Mouse (Mus musculus) limb, embryonic 14.5 days (tissue): ENCODE results near the gene Cth. TPM values are rescaled to one million over a fixed set of nuclear protein-coding genes. Genes with fewer than 3 reads are reported as not detected.

Experiments used
- ATAC-seq: fragments of 200-750 bp; cut with Nextera tagmentation; 2 replicates; pipeline ENCODE4 v1.8.0; 2017; ENCODE audit warnings: low read depth, moderate number of reproducible peaks, moderate TSS enrichment; ENCODE audit not compliant: low FRiP score
- DNase-seq: peaks from one replicate; pipeline ENCODE4 v3.0.0-alpha.2; 2015; ENCODE audit warnings: low spot score
- H3K27ac ChIP-seq: fragments of 300-500 bp; sonication (generic); replicated peaks from 2 replicates; pipeline ENCODE4 v1.5.1; 2014; ENCODE audit warnings: low read depth, mild to moderate bottlenecking, low read length, moderate library complexity, mixed read lengths
- H3K27me3 ChIP-seq: fragments of 300-500 bp; sonication (generic); 2 replicates; pipeline ENCODE4 v1.6.1; 2014; ENCODE audit warnings: low read length, mixed read lengths; ENCODE audit not compliant: control insufficient read depth, insufficient read depth
- H3K36me3 ChIP-seq: fragments of 300-500 bp; sonication (generic); 2 replicates; pipeline ENCODE4 v1.6.1; 2014; ENCODE audit warnings: mild to moderate bottlenecking, low read length, moderate library complexity, mixed read lengths; ENCODE audit not compliant: control insufficient read depth, insufficient read depth
- H3K4me1 ChIP-seq: fragments of 300-500 bp; sonication (generic); 2 replicates; pipeline ENCODE4 v1.6.1; 2014; ENCODE audit warnings: antibody characterized with exemption, low read length, mixed read lengths; ENCODE audit not compliant: control insufficient read depth, insufficient read depth
- H3K4me2 ChIP-seq: fragments of 300-500 bp; sonication (generic); replicated peaks from 2 replicates; pipeline ENCODE4 v1.6.1; 2014; ENCODE audit warnings: low read depth, mild to moderate bottlenecking, low read length, moderate library complexity; ENCODE audit not compliant: severe bottlenecking
- H3K4me3 ChIP-seq: fragments of 300-500 bp; sonication (generic); replicated peaks from 2 replicates; pipeline ENCODE4 v1.5.1; 2014; ENCODE audit warnings: low read length
- H3K9ac ChIP-seq: fragments of 300-500 bp; sonication (generic); 2 replicates; pipeline ENCODE4 v1.6.1; 2014; ENCODE audit warnings: mild to moderate bottlenecking, low read depth, low read length, moderate library complexity; ENCODE audit not compliant: severe bottlenecking
- H3K9me3 ChIP-seq: fragments of 300-500 bp; sonication (generic); 2 replicates; pipeline ENCODE4 v1.6.1; 2016; ENCODE audit warnings: low read length; ENCODE audit not compliant: control insufficient read depth
- POLR2A ChIP-seq: fragments of 200-500 bp; IDR thresholded peaks from 2 replicates; pipeline ENCODE4 v1.8.0; 2012; ENCODE audit warnings: inconsistent platforms, mild to moderate bottlenecking, moderate library complexity, borderline replicate concordance; ENCODE audit not compliant: insufficient read depth, insufficient read length; ENCODE audit errors: extremely low read depth
- WGBS: fragments of 180-500 bp; shearing (Covaris S2); extraction: QIAGEN DNeasy Blood & Tissue Kit; methylation state at CpG from one replicate; pipeline ENCODE4 v1.1.7; 2014; 5-methylcytosine and 5-hydroxymethylcytosine counted together
- polyA plus RNA-seq, 2 experiments: library from polyadenylated mRNA; depleted of rRNA in 1 of 2; stranded (reverse) in 1 of 2; unstranded in 1 of 2; fragments of >200 nt; fragmentation: Nextera tagmentation in 1 of 2; extraction: Ambion mirVana in 1 of 2; gene quantifications; 2 replicates each; pipeline versions ENCODE4 v1.2.1 to v1.2.3; 2012 to 2014

The Cth gene
- polyA plus RNA-seq, 2 experiments: 9.9 to 11.5 TPM

- DNase-seq: no peak
- Histone ChIP-seq H3K9ac (no peak overlapping the region), H3K27me3 (no peaks in the 10 kb centered on the region), H3K36me3 (no peaks in the 10 kb centered on the region), H3K9me3 (no peaks in the 10 kb centered on the region), H3K4me3 (no peak overlapping the region), H3K4me1 (no peaks in the 10 kb centered on the region), H3K27ac (no peak overlapping the region), H3K4me2 (no peak overlapping the region)
- WGBS: 77% methylated on average over 4 of the region's 4 CpGs
- no peak for TF ChIP-seq POLR2A
- ATAC-seq: no peak
Measured at GRCm38 (mm10) chr3:157872897-157873296, 52.0 kb downstream of the Cth start.

DNA sequence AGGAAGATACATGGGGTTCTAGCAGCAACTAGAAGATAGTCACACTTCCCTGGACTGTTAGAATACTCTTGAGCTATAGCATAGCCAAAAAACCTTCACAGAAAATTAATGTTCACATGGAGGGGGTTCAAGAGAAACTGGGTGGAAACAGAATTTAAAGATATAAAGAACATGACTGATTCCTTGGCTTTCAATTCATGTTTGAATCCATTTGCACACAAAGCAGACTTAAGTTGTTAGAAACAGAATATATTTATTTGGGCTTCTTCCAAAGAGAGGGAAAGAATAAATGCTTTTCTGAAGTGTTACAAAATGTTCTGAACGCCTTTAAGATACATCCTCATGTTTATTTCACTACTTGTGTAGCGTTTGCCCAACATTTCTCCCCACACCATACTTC, 57.0 kb downstream of the Cth start:
- H3K4me2 ChIP-seq: no peak overlapping the region
- no peak for TF ChIP-seq POLR2A
- H3K4me3 ChIP-seq: no peak overlapping the region
- H3K4me1 ChIP-seq: no peaks in the 10 kb centered on the region
- no peaks in the 10 kb centered on the region for H3K27me3 ChIP-seq
- H3K9me3 ChIP-seq: no peaks in the 10 kb centered on the region
- no peak for DNase-seq
- no peak overlapping the region for H3K9ac ChIP-seq
- H3K27ac ChIP-seq: no peak overlapping the region
- ATAC-seq: no peak
- 91% methylated on average over 2 of the region's 2 CpGs for WGBS
- H3K36me3 ChIP-seq: no peaks in the 10 kb centered on the region

DNA sequence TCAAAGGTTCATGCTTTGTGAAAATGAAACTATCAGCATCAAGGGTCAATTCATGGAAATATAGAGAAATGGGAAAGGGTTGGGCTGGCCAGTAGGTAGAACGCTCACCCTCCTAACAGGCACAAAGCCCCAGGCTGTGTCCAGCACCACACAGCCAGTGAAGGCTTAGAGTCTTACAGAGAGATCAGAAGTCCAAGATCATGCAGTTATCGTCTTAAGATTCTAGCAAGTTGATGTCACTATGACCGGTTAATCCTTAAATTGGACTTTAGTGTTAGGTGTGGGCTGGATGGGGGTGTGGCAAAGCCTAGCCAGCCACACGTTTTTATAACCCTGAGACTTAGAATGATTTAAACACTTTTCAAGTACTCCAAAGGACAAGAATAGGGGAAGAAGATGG, 58.6 kb downstream of the Cth start:
- H3K4me2 ChIP-seq: no peak overlapping the region
- no peaks in the 10 kb centered on the region for H3K36me3 ChIP-seq
- no peak overlapping the region for H3K27ac ChIP-seq
- TF ChIP-seq POLR2A: no peak
- H3K27me3 ChIP-seq: no peaks in the 10 kb centered on the region
- no peak overlapping the region for H3K4me3 ChIP-seq
- H3K9ac ChIP-seq: no peak overlapping the region
- ATAC-seq: no peak
- DNase-seq: no peak
- no peaks in the 10 kb centered on the region for H3K4me1 ChIP-seq
- WGBS: 47% methylated on average over 4 of the region's 4 CpGs
- H3K9me3 ChIP-seq: no peaks in the 10 kb centered on the region

- H3K9ac ChIP-seq: no peak overlapping the region
- no peaks in the 10 kb centered on the region for H3K27me3 ChIP-seq
- H3K4me2 ChIP-seq: no peak overlapping the region
- TF ChIP-seq POLR2A: no peak
- WGBS: 83% methylated on average over 2 of the region's 2 CpGs
- DNase-seq (no peak), ATAC-seq (no peak)
- no peaks in the 10 kb centered on the region for H3K36me3 ChIP-seq
- no peaks in the 10 kb centered on the region for H3K9me3 ChIP-seq
- no peaks in the 10 kb centered on the region for H3K4me1 ChIP-seq
- no peak overlapping the region for H3K4me3 ChIP-seq
- H3K27ac ChIP-seq: no peak overlapping the region
Measured at GRCm38 (mm10) chr3:157865848-157866247, 59.0 kb downstream of the Cth start.

DNA sequence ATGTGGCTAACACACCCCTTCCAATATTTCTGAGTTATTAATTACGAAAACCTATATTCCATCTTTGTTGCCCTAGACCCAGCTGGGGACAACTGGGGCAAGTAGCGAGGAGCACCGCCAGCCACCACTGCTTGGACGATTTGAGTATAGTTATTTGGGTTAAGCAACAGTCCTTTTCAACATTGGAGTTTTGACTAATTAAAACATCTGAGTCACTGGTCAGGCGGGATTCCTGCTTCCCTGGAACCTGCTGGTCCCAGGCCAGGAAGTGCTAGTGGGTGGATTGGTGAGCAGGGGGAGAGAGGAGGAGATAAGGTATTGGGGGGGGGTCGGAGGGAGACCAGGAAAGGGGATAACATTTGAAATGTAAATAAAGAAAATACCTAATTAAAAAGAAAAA, 59.4 kb downstream of the Cth start:
- DNase-seq (no peak), ATAC-seq (no peak)
- H3K9me3 ChIP-seq: no peaks in the 10 kb centered on the region
- H3K4me2 ChIP-seq: no peak overlapping the region
- H3K4me3 ChIP-seq: no peak overlapping the region
- H3K9ac ChIP-seq: no peak overlapping the region
- TF ChIP-seq POLR2A: no peak
- no peak overlapping the region for H3K27ac ChIP-seq
- no peaks in the 10 kb centered on the region for H3K36me3 ChIP-seq
- no peaks in the 10 kb centered on the region for H3K27me3 ChIP-seq
- 71% methylated on average over 6 of the region's 6 CpGs for WGBS
- H3K4me1 ChIP-seq: no peaks in the 10 kb centered on the region

GRCm38 (mm10) chr3:157852806-157853205, 72.1 kb downstream of the Cth start:
- H3K4me2 ChIP-seq: no peak overlapping the region
- DNase-seq (no peak), ATAC-seq (no peak)
- WGBS: 29% methylated on average over 1 of the region's 1 CpGs
- no peak overlapping the region for H3K9ac ChIP-seq
- H3K27ac ChIP-seq: no peak overlapping the region
- no peak overlapping the region for H3K4me3 ChIP-seq
- H3K9me3 ChIP-seq: no peaks in the 10 kb centered on the region
- TF ChIP-seq POLR2A: no peak
- no peaks in the 10 kb centered on the region for H3K4me1 ChIP-seq
- no peaks in the 10 kb centered on the region for H3K36me3 ChIP-seq
- H3K27me3 ChIP-seq: no peaks in the 10 kb centered on the region
